Mouse (Mus musculus) hindbrain, embryonic 16.5 days (tissue): Measurements from ENCODE around the gene Kcnk10. TPM values are rescaled to one million over a fixed set of nuclear protein-coding genes. Genes with fewer than 3 reads are reported as not detected.
A peak's percentile ranks its signal among the peaks of the same experiment; 100 is the strongest.

Source experiments
- ATAC-seq: fragments of 200-750 bp; cut with Nextera tagmentation; 2 replicates; pipeline ENCODE4 v1.8.0; 2017; ENCODE audit warnings: moderate TSS enrichment, moderate library complexity
- H3K27ac ChIP-seq: fragments of 300-500 bp; sonication (generic); 2 replicates; pipeline ENCODE4 v1.5.1; 2014; ENCODE audit warnings: low read depth, mild to moderate bottlenecking, control low read depth, low read length, moderate library complexity
- H3K27me3 ChIP-seq: fragments of 300-500 bp; sonication (generic); replicated peaks from 2 replicates; pipeline ENCODE4 v1.6.1; 2014; ENCODE audit warnings: low read length; ENCODE audit not compliant: control insufficient read depth, insufficient read depth
- H3K36me3 ChIP-seq: fragments of 300-500 bp; sonication (generic); 2 replicates; pipeline ENCODE4 v1.6.1; 2014; ENCODE audit warnings: mild to moderate bottlenecking, low read length, moderate library complexity, mixed read lengths; ENCODE audit not compliant: control insufficient read depth, insufficient read depth
- H3K4me1 ChIP-seq: fragments of 300-500 bp; sonication (generic); 2 replicates; pipeline ENCODE4 v1.6.1; 2014; ENCODE audit warnings: low read depth, low read length; ENCODE audit not compliant: control insufficient read depth, insufficient read depth
- H3K4me2 ChIP-seq: fragments of 300-500 bp; sonication (generic); 2 replicates; pipeline ENCODE4 v1.6.1; 2014; ENCODE audit warnings: mild to moderate bottlenecking, low read length, control low read depth, moderate library complexity
- H3K4me3 ChIP-seq: fragments of 300-500 bp; sonication (generic); 2 replicates; pipeline ENCODE4 v1.5.1; 2014; ENCODE audit warnings: mild to moderate bottlenecking, low read length, control low read depth, moderate library complexity
- H3K9ac ChIP-seq: fragments of 300-500 bp; sonication (generic); 2 replicates; pipeline ENCODE4 v1.6.1; 2014; ENCODE audit warnings: low read depth, mild to moderate bottlenecking, control low read depth, low read length, moderate library complexity
- H3K9me3 ChIP-seq: fragments of 300-500 bp; sonication (generic); 2 replicates; pipeline ENCODE4 v1.6.1; 2014; ENCODE audit warnings: mild to moderate bottlenecking, low read length, moderate library complexity; ENCODE audit not compliant: control insufficient read depth
- WGBS: fragments of 180-500 bp; shearing (Covaris S2); extraction: QIAGEN DNeasy Blood & Tissue Kit; methylation state at CpG from one replicate; pipeline ENCODE4 v1.1.7; 2014; 5-methylcytosine and 5-hydroxymethylcytosine counted together
- polyA plus RNA-seq: library from polyadenylated mRNA; unstranded; fragments of >200 nt; fragmentation: Nextera tagmentation; extraction: Ambion mirVana; gene quantifications from 2 replicates; pipeline ENCODE4 v1.2.1, GENCODE M21; 2015

Kcnk10 gene
- polyA plus RNA-seq, 1 experiment from 2014 or later: 35.0 TPM

GRCm38 (mm10) chr12:98535494-98535901 lies 42.6 kb downstream of the Kcnk10 start:
- Histone ChIP-seq H3K4me1 (no peaks in the 10 kb centered on the region), H3K36me3 (no peaks in the 10 kb centered on the region), H3K9ac (no peak overlapping the region), H3K27me3 (no peaks in the 10 kb centered on the region), H3K4me2 (no peak overlapping the region), H3K9me3 (no peaks in the 10 kb centered on the region), H3K4me3 (no peak overlapping the region), H3K27ac (no peak overlapping the region)
- 86% methylated on average over 9 of the region's 9 CpGs for WGBS
- ATAC-seq: no peak

GRCm38 (mm10) chr12:98528635-98529034 lies 49.5 kb downstream of the Kcnk10 start:
- Histone ChIP-seq H3K4me2 (no peak overlapping the region), H3K27ac (no peak overlapping the region), H3K27me3 (no peaks in the 10 kb centered on the region), H3K9me3 (no peaks in the 10 kb centered on the region), H3K36me3 (no peaks in the 10 kb centered on the region), H3K4me1 (peaks cover 3% of the 10 kb centered on the region; the same call in 1 of the 2 replicates), H3K9ac (no peak overlapping the region), H3K4me3 (no peak overlapping the region)
- ATAC-seq: no peak
- 88% methylated on average over 8 of the region's 8 CpGs for WGBS

- H3K27me3 ChIP-seq: no peaks in the 10 kb centered on the region
- no peak overlapping the region for H3K9ac ChIP-seq
- no peak overlapping the region; the same call in 1 of the 2 replicates for H3K27ac ChIP-seq
- no peak for ATAC-seq
- 84% methylated on average over 8 of the region's 8 CpGs for WGBS
- H3K9me3 ChIP-seq: no peaks in the 10 kb centered on the region
- no peak overlapping the region for H3K4me2 ChIP-seq
- no peaks in the 10 kb centered on the region for H3K36me3 ChIP-seq
- no peak overlapping the region for H3K4me3 ChIP-seq
- peaks cover 6% of the 10 kb centered on the region for H3K4me1 ChIP-seq
These were observed 52.7 kb downstream of the Kcnk10 start for GRCm38 (mm10) chr12:98525361-98525760.

GRCm38 (mm10) chr12:98524331-98525311 lies 53.5 kb downstream of the Kcnk10 start:
- no peak for ATAC-seq
- Histone ChIP-seq H3K9ac (no peak overlapping the region), H3K4me2 (no peak overlapping the region), H3K4me1 (peaks cover 6% of the 10 kb centered on the region), H3K9me3 (no peaks in the 10 kb centered on the region), H3K27me3 (no peaks in the 10 kb centered on the region), H3K4me3 (no peak overlapping the region), H3K36me3 (no peaks in the 10 kb centered on the region), H3K27ac (peak overlapping the region; percentile 37; the same call in 1 of the 2 replicates)
- WGBS: 56% methylated on average over 13 of the region's 13 CpGs

GRCm38 (mm10) chr12:98521311-98521710 lies 56.8 kb downstream of the Kcnk10 start:
- no peak for ATAC-seq
- H3K27ac ChIP-seq: no peak overlapping the region

GRCm38 (mm10) chr12:98520568-98520931 lies 57.6 kb downstream of the Kcnk10 start:
- Histone ChIP-seq H3K9me3 (no peaks in the 10 kb centered on the region), H3K36me3 (0 out of 2 replicates have a peak, but pooled peaks cover 2% of the 10 kb centered on the region), H3K4me1 (peaks cover 6% of the 10 kb centered on the region), H3K9ac (no peak overlapping the region), H3K27ac (0 out of 2 replicates have a peak overlapping the region, but pooled peaks have one; percentile 5), H3K27me3 (no peaks in the 10 kb centered on the region), H3K4me3 (no peak overlapping the region), H3K4me2 (no peak overlapping the region)
- WGBS: 37% methylated on average over 4 of the region's 4 CpGs
- peak; percentile 55 for ATAC-seq

More at GRCm38 (mm10) chr12:98521311-98521710, 56.8 kb downstream of the Kcnk10 start:
- no peak overlapping the region for H3K4me3 ChIP-seq
- no peaks in the 10 kb centered on the region for H3K27me3 ChIP-seq
- 75% methylated on average over 4 of the region's 4 CpGs for whole genome bisulfite sequencing
- no peak overlapping the region for H3K9ac ChIP-seq
- H3K4me1 ChIP-seq: peaks cover 6% of the 10 kb centered on the region
- H3K36me3 ChIP-seq: 0 out of 2 replicates have a peak, but pooled peaks cover 2% of the 10 kb centered on the region
- no peak overlapping the region for H3K4me2 ChIP-seq
- no peaks in the 10 kb centered on the region for H3K9me3 ChIP-seq

- no peaks in the 10 kb centered on the region for H3K27me3 ChIP-seq
- 0 out of 2 replicates have a peak, but pooled peaks cover 2% of the 10 kb centered on the region for H3K36me3 ChIP-seq
- ATAC-seq: peak; percentile 45
- no peak overlapping the region for H3K4me3 ChIP-seq
- peaks cover 6% of the 10 kb centered on the region for H3K4me1 ChIP-seq
- no peaks in the 10 kb centered on the region for H3K9me3 ChIP-seq
- H3K27ac ChIP-seq: no peak overlapping the region
- 56% methylated on average over 7 of the region's 7 CpGs for WGBS
- no peak overlapping the region for H3K9ac ChIP-seq
- H3K4me2 ChIP-seq: no peak overlapping the region
These were observed 58.1 kb downstream of the Kcnk10 start for GRCm38 (mm10) chr12:98519866-98520567.

- no peak overlapping the region for H3K27ac ChIP-seq
- no peak for ATAC-seq
- WGBS: 68% methylated on average over 4 of the region's 4 CpGs
These were observed 72.5 kb downstream of the Kcnk10 start for GRCm38 (mm10) chr12:98505601-98506000.

More at GRCm38 (mm10) chr12:98505601-98506000, 72.5 kb downstream of the Kcnk10 start:
- H3K27me3 ChIP-seq: no peaks in the 10 kb centered on the region
- H3K4me3 ChIP-seq: no peak overlapping the region
- H3K4me1 ChIP-seq: peaks cover 3% of the 10 kb centered on the region; the same call in 1 of the 2 replicates
- H3K9ac ChIP-seq: no peak overlapping the region
- H3K4me2 ChIP-seq: no peak overlapping the region
- no peaks in the 10 kb centered on the region for H3K9me3 ChIP-seq
- no peaks in the 10 kb centered on the region for H3K36me3 ChIP-seq
